Mouse (Mus musculus) naive thymus-derived CD4-positive, alpha-beta T cell, adult 2 months (primary cell): ENCODE results near the gene Grik3.

ENCODE experiments used
- DNase-seq: peaks from one replicate; pipeline ENCODE4 v3.0.0-alpha.2; 2011; ENCODE audit warnings: low read depth

Grik3 gene

GRCm38 (mm10) chr4:125727030-125727429 lies 236.5 kb downstream of the Grik3 start:
- DNase-seq, result no peak

GRCm38 (mm10) chr4:125727626-125728025 lies 237.1 kb downstream of the Grik3 start:
- no peak for DNase-seq

- DNase-seq, result no peak
Measured at GRCm38 (mm10) chr4:125728091-125728863, 237.8 kb downstream of the Grik3 start.

GRCm38 (mm10) chr4:125729305-125730220 lies 239.1 kb downstream of the Grik3 start:
- no peak for DNase-seq

- no peak for DNase-seq
Measured at GRCm38 (mm10) chr4:125730751-125731150, 240.3 kb downstream of the Grik3 start.

- DNase-seq, result no peak
Measured at GRCm38 (mm10) chr4:125736783-125737182, 246.3 kb downstream of the Grik3 start.

- DNase-seq, result no peak
Measured at GRCm38 (mm10) chr4:125738825-125739224, 248.3 kb downstream of the Grik3 start.

DNA sequence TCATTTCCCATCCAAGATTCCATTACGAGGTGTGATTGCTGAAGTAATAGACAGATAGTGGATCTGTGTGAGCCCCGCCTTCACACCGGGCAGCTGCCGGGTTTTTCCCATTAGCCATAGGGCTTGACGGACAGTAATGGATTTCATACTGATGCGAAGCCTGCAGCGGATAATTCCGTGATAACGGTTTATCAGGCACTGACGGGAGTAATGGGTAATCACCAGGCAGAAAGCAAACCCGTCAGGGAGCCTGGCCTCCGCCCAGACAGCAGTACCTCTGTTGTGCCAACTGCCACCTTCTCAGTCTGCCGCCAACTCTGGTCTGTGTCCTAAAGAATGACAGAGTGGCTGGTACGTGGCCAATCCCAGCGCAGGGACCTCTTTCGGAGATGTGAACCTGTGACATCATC lies 251.7 kb downstream of the Grik3 start:
- DNase-seq, result no peak

DNA sequence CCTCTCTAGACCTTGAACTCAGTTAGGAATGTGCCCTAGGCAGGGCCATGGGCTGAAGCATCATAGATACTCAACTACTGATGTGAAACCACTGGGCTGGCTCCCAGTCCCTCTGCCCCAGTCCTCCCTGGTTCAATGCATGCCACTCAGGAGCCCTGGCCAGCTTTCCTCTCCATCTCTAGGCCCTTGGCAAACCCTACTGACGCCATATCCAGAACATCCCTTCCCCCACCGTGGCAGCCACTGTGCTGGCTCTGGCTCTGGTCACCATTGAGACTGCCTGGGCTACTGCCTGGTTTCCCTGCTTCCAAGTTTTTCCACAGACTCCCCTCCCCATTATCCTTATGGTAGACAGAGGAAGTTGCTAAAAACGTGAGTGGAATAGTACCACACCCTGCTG lies 255.4 kb downstream of the Grik3 start:
- no peak for DNase-seq

DNA sequence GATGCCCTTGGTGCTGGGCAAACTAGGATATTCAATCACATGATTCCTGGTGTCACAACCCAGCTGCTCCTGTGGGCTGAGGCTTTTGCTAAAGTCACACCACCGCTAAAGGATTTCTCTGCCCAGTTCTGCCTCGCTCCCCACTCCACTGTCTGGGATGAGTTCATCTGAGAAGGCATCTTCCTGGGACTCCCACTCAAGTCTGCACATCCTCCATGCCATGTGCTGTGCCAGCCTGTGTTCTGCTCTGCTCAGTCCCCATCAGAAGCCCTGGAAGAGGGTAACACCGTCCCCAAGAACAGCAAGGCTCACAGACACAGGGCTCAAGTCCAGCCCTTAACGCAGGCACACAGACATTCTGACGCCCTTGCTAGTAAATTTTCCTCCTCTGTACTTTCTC lies 265.9 kb downstream of the Grik3 start:
- DNase-seq, result no peak

GRCm38 (mm10) chr4:125760326-125760725 lies 269.8 kb downstream of the Grik3 start:
- DNase-seq, result no peak

- no peak for DNase-seq
Measured at GRCm38 (mm10) chr4:125763056-125763455, 272.6 kb downstream of the Grik3 start.
